Mouse (Mus musculus) G1E (cell line): ENCODE data around the gene Tmem204. TPM values are rescaled to one million over a fixed set of nuclear protein-coding genes. Genes with fewer than 3 reads are reported as not detected.

Experiments
- ATAC-seq: 2 replicates; pipeline ENCODE4 v1.8.0; 2016; ENCODE audit warnings: mild to moderate bottlenecking; ENCODE audit not compliant: insufficient number of reproducible peaks, poor library complexity, low FRiP score, severe bottlenecking; ENCODE audit errors: extremely low read depth
- DNase-seq: peaks from one replicate; pipeline ENCODE4 v3.0.0; 2012; ENCODE audit warnings: low spot score
- H3K27me3 ChIP-seq: 2 replicates; pipeline ENCODE4 v1.6.1; 2012; ENCODE audit warnings: mild to moderate bottlenecking, low read length, inconsistent platforms; ENCODE audit not compliant: insufficient read depth
- H3K36me3 ChIP-seq: replicated peaks from 2 replicates; pipeline ENCODE3; 2012; ENCODE audit warnings: mild to moderate bottlenecking, inconsistent platforms
- H3K4me1 ChIP-seq: 2 replicates; pipeline ENCODE4 v1.6.1; 2012; ENCODE audit warnings: low read depth, low read length, inconsistent platforms, mixed read lengths; ENCODE audit not compliant: insufficient read depth
- H3K4me3 ChIP-seq: 2 replicates; pipeline ENCODE4 v1.5.1; 2012; ENCODE audit warnings: low read depth, mild to moderate bottlenecking, inconsistent platforms, low read length, moderate library complexity, mixed read lengths
- H3K9me3 ChIP-seq: replicated peaks from 2 replicates; pipeline ENCODE4 v1.6.1; 2012; ENCODE audit warnings: inconsistent platforms
- CTCF ChIP-seq: IDR thresholded peaks from 2 replicates; pipeline ENCODE4 v1.5.1; 2012; ENCODE audit warnings: low read depth, low read length, inconsistent platforms, mixed read lengths
- GATA1 ChIP-seq: IDR thresholded peaks from 2 replicates; pipeline ENCODE4 v1.6.1; 2012; ENCODE audit warnings: borderline replicate concordance, low read length, inconsistent platforms, mixed read lengths
- GATA2 ChIP-seq: IDR thresholded peaks from 2 replicates; pipeline ENCODE4 v1.6.1; 2012; ENCODE audit warnings: low read depth, low read length, inconsistent platforms, borderline replicate concordance
- POLR2AphosphoS5 ChIP-seq: IDR thresholded peaks from 2 replicates; pipeline ENCODE4 v1.6.1; 2012; ENCODE audit warnings: low read depth, low read length, inconsistent platforms; ENCODE audit not compliant: insufficient replicate concordance
- TAL1 ChIP-seq: conservative IDR thresholded peaks from 2 replicates; pipeline ENCODE4 v1.6.1; 2012; ENCODE audit warnings: low read depth, low read length, inconsistent platforms, mixed read lengths
- polyA plus RNA-seq: library from polyadenylated mRNA; stranded (reverse); fragments of >175 nt; gene quantifications from 2 replicates; pipeline ENCODE4 v1.2.3, GENCODE M21; 2012
- total RNA-seq, 2 experiments: library from RNA; stranded (forward) in 1 of 2; stranded (reverse) in 1 of 2; fragments of 200-1000 nt in 1 of 2; fragments of >200 nt in 1 of 2; fragmentation: Nextera tagmentation in 1 of 2; gene quantifications; 2 replicates each; pipeline ENCODE4 v1.2.3; 2014 to 2017

The Tmem204 gene
- total and polyA plus RNA-seq, 3 experiments, result 0.11 TPM; not detected in 2

DNA sequence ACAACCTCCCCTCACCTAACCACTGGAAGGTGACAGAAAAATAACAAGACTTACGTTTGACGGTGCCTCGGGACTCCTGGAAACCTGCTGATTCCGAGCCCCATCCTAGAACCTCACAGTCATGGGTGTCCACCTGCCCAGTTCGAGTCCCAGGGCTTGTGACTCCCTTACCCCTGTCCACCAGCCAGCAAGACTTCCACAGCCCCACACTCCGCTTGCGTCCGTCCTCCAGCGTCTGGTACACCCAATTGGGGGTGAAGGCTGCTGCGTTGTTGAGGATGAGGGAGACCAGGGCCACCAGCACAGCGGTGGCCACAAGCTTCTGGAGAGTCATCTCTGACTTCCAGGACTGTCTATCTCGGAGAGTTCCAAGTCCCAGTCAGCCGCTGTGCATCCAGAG, 3.2 kb downstream of the Tmem204 start:
- ATAC-seq, result no peak
- Histone ChIP-seq H3K27me3 (no peaks in the 10 kb centered on the region; the same call in 1 of the 2 replicates), H3K36me3 (peaks cover 45% of the 10 kb centered on the region), H3K4me1 (no peaks in the 10 kb centered on the region; the same call in 1 of the 2 replicates), H3K4me3 (no peak overlapping the region), H3K9me3 (no peaks in the 10 kb centered on the region)
- DNase-seq, result no peak
- TF ChIP-seq GATA2 (no peak), TAL1 (no peak), POLR2AphosphoS5 (no peak), GATA1 (no peak), CTCF (no peak)

DNA sequence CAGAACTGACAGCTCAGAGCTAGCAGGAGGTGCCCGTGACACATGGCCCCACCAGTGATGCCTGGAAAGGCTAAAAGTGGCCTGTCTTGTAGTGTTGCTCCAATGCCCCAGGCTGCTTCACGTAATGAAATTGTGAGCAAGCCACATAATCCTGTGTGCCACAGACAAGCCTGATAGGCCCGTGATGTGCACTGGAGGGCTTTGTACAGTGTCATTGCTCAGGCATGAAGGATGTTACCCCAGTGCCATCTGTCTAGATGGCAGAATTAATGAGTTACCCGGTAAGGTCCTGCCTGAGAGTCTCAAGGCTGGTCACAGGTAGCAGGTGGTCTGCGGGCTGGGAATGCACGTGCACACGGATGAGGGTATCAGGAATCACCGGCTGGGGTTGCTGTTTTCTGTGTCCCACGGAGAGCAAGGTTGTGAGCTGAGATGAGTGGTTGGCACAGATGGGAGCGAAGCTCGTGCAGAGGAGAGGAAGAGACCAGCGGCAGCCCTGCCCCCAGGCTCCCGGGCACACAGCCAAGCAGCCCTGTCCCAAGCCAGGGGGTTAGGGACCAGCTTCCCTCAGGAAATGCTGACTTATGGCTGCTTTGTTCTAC, 5.5 kb downstream of the Tmem204 start:
- Histone ChIP-seq H3K36me3 (peaks cover 51% of the 10 kb centered on the region), H3K4me3 (no peak overlapping the region), H3K9me3 (no peaks in the 10 kb centered on the region), H3K4me1 (no peaks in the 10 kb centered on the region), H3K27me3 (no peaks in the 10 kb centered on the region; the same call in 1 of the 2 replicates)
- TF ChIP-seq GATA1 (no peak), CTCF (no peak), POLR2AphosphoS5 (no peak)
- DNase-seq (no peak), ATAC-seq (no peak)

DNA sequence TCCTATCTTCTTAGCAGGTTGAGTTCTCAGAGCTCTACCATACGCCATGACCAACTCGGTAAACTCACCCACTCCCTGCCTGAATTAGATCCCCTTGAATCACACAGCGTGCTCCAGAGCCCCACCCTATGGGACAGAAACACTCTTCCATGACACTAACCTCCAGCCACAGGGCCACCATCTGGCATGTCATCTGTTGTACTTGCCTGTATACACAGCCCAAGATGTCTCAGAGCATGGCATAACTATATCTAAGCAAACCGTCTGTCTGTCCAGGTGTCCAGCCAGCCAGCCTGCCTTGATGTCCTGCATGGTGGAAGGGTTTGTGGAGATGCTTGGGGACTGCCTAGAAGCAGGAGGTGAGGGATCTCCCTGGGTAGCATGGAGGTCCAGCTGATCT, 6.5 kb downstream of the Tmem204 start:
- no peaks in the 10 kb centered on the region for H3K9me3 ChIP-seq
- no peaks in the 10 kb centered on the region for H3K4me1 ChIP-seq
- TF ChIP-seq CTCF (no peak), POLR2AphosphoS5 (no peak), TAL1 (no peak), GATA2 (no peak), GATA1 (no peak)
- H3K4me3 ChIP-seq, result no peak overlapping the region
- DNase-seq (no peak), ATAC-seq (no peak)
- no peaks in the 10 kb centered on the region; the same call in 1 of the 2 replicates for H3K27me3 ChIP-seq
- peaks cover 51% of the 10 kb centered on the region for H3K36me3 ChIP-seq

DNA sequence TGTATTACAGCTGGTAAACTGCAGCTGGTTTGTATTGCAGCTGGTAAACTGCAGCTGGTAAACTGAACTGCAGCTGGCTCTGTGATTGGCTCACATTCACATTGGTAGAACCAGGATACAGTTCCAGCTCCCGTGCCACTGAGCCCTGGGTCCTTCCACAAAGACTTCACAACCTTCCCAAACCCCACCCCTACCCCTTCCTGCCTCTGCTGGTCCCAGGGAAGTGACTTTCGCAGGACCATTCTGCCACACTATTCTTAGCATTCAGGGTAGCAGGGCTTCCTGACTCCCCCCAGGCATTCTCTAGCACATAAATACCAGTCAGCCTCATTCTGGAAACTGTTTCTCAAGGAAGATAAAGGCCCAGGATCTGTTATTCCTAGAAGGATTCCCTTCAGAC, 14.7 kb downstream of the Tmem204 start:
- Histone ChIP-seq H3K4me3 (no peak overlapping the region), H3K9me3 (no peaks in the 10 kb centered on the region), H3K36me3 (peaks cover 47% of the 10 kb centered on the region), H3K27me3 (no peaks in the 10 kb centered on the region), H3K4me1 (no peaks in the 10 kb centered on the region)
- no peak for TF ChIP-seq GATA2
- no peak for TF ChIP-seq CTCF
- no peak for TF ChIP-seq GATA1
- TF ChIP-seq TAL1, result no peak
- TF ChIP-seq POLR2AphosphoS5, result no peak
- DNase-seq (no peak), ATAC-seq (no peak)

DNA sequence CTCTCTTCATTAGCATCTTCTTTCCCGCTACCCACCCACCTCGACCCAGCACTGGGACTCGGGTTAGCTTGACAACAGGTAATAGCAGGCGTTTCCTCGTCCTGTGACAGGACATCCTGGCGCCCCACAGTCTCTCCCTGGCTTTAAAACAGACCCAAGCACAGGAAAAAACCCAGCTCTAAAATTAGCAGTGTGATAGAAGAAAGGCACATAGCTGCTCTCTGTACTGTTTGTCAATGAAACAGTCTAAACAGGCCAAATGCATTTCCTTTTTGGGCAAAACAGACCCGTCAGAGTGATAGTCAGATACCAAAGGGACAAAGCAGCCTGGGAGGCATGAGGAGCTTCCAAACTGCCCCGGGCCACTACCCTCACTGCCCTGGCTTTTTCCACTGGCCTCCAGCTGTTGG, 15.9 kb downstream of the Tmem204 start:
- Histone ChIP-seq H3K4me1 (no peaks in the 10 kb centered on the region), H3K4me3 (no peak overlapping the region), H3K9me3 (no peaks in the 10 kb centered on the region), H3K27me3 (no peaks in the 10 kb centered on the region), H3K36me3 (peaks cover 46% of the 10 kb centered on the region)
- DNase-seq (no peak), ATAC-seq (no peak)
- TF ChIP-seq POLR2AphosphoS5, result no peak
- no peak for TF ChIP-seq TAL1
- no peak for TF ChIP-seq GATA2
- no peak for TF ChIP-seq CTCF

DNA sequence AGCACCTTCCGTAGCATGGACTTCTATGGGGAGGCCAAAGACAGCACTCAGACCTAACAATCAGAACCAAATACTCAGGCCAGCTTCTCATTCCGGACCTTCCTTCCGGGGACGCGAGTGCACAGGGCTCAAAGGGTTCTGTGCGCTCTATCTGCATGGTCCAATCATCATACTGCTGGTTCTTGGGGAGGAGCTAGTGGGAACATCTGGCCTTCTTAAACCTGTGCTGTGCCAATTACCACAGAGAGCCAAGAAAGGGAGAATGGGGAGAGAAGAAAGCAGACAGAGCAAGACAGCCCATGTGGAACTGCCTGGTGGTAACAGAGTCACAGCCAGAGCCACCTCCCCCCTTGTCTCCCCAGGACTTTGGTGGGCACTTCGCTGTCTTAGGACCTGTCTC, 16.8 kb downstream of the Tmem204 start:
- H3K4me3 ChIP-seq, result no peak overlapping the region
- no peaks in the 10 kb centered on the region for H3K27me3 ChIP-seq
- no peaks in the 10 kb centered on the region for H3K4me1 ChIP-seq
- no peak for ATAC-seq
- H3K9me3 ChIP-seq, result no peaks in the 10 kb centered on the region
- H3K36me3 ChIP-seq, result peaks cover 53% of the 10 kb centered on the region
- no peak for DNase-seq
- no peak for TF ChIP-seq GATA2
- no peak for TF ChIP-seq TAL1
- no peak for TF ChIP-seq GATA1
- no peak for TF ChIP-seq CTCF
- TF ChIP-seq POLR2AphosphoS5, result no peak

DNA sequence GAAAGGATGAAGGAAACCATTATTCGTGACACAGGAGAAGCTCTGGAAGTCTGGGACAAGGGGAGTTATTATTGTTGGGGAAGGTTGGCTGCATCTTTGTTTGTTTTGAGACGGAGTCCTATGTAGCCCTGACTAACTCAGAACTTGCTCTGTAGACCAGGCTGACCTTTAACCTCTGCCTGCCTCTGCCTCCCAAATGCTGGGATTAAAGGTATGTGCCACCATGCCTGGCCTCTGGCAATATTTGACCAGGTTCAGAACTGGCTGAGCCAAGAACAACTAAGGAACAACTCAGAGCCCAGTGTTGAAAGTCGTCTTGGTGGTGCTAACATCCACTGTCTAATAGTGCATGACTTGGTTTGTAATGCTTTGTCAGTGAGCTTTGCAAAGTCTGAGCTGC, 18.2 kb downstream of the Tmem204 start:
- no peak for DNase-seq

More for the DNA sequence above, 18.2 kb downstream of the Tmem204 start:
- Histone ChIP-seq H3K4me3 (no peak overlapping the region), H3K36me3 (peaks cover 56% of the 10 kb centered on the region), H3K4me1 (no peaks in the 10 kb centered on the region), H3K9me3 (no peaks in the 10 kb centered on the region), H3K27me3 (no peaks in the 10 kb centered on the region)
- TF ChIP-seq GATA2 (no peak), CTCF (no peak), TAL1 (no peak)
- no peak for ATAC-seq
